Mouse (Mus musculus) embryo, embryonic 10 days (tissue): ENCODE results near the gene Col23a1.

Experiments used
- DNase-seq: peaks from one replicate; pipeline ENCODE4 v3.0.0-alpha.2; 2015; ENCODE audit warnings: low spot score

Col23a1 gene

GRCm38 (mm10) chr11:51542424-51542823 lies 252.7 kb downstream of the Col23a1 start:
- peak; percentile 78 for DNase-seq

- peak; percentile 75 for DNase-seq
Measured at GRCm38 (mm10) chr11:51543487-51544050, 253.8 kb downstream of the Col23a1 start.

- DNase-seq: no peak
Measured at GRCm38 (mm10) chr11:51544413-51544812, 254.7 kb downstream of the Col23a1 start.

- DNase-seq: no peak
Measured at GRCm38 (mm10) chr11:51545811-51546210, 256.1 kb downstream of the Col23a1 start.

GRCm38 (mm10) chr11:51551253-51551652 lies 261.5 kb downstream of the Col23a1 start:
- no peak for DNase-seq

- no peak for DNase-seq
Measured at GRCm38 (mm10) chr11:51552091-51552490, 262.4 kb downstream of the Col23a1 start.

- DNase-seq: peak; percentile 31
Measured at GRCm38 (mm10) chr11:51554590-51554989, 264.9 kb downstream of the Col23a1 start.

- DNase-seq: no peak
Measured at GRCm38 (mm10) chr11:51555066-51555465, 265.3 kb downstream of the Col23a1 start.

- no peak for DNase-seq
Measured at GRCm38 (mm10) chr11:51563276-51563675, 273.6 kb downstream of the Col23a1 start.

- DNase-seq: no peak
Measured at GRCm38 (mm10) chr11:51565062-51565461, 275.3 kb downstream of the Col23a1 start.

- no peak for DNase-seq
Measured at GRCm38 (mm10) chr11:51565951-51566350, 276.2 kb downstream of the Col23a1 start.

GRCm38 (mm10) chr11:51568801-51569200 lies 279.1 kb downstream of the Col23a1 start:
- no peak for DNase-seq

GRCm38 (mm10) chr11:51576454-51576853 lies 286.7 kb downstream of the Col23a1 start:
- no peak for DNase-seq

GRCm38 (mm10) chr11:51577587-51577986 lies 287.9 kb downstream of the Col23a1 start:
- DNase-seq: no peak

GRCm38 (mm10) chr11:51579024-51579423 lies 289.3 kb downstream of the Col23a1 start:
- no peak for DNase-seq

GRCm38 (mm10) chr11:51582713-51583112 lies 293.0 kb downstream of the Col23a1 start:
- DNase-seq: peak; percentile 86

GRCm38 (mm10) chr11:51584057-51584430 lies 294.3 kb downstream of the Col23a1 start:
- DNase-seq: no peak

- DNase-seq: peak; percentile 97
Measured at GRCm38 (mm10) chr11:51584431-51585248, 294.9 kb downstream of the Col23a1 start, which contains the start of gene Phykpl. Gene Phykpl (plus strand): TSS chr11:51584757.

GRCm38 (mm10) chr11:51585608-51586252 lies 296.0 kb downstream of the Col23a1 start:
- DNase-seq: no peak

GRCm38 (mm10) chr11:51586411-51586810 lies 296.7 kb downstream of the Col23a1 start:
- DNase-seq: no peak

GRCm38 (mm10) chr11:51587059-51587458 lies 297.3 kb downstream of the Col23a1 start:
- no peak for DNase-seq

- no peak for DNase-seq
Measured at GRCm38 (mm10) chr11:51588833-51589232, 299.1 kb downstream of the Col23a1 start.

- no peak for DNase-seq
Measured at GRCm38 (mm10) chr11:51590002-51590401, 300.3 kb downstream of the Col23a1 start.
